Mouse (Mus musculus): Measurements from ENCODE around the gene Gab2.
A peak's percentile ranks its signal among the peaks of the same experiment; 100 is the strongest.

Gene Gab2

DNA sequence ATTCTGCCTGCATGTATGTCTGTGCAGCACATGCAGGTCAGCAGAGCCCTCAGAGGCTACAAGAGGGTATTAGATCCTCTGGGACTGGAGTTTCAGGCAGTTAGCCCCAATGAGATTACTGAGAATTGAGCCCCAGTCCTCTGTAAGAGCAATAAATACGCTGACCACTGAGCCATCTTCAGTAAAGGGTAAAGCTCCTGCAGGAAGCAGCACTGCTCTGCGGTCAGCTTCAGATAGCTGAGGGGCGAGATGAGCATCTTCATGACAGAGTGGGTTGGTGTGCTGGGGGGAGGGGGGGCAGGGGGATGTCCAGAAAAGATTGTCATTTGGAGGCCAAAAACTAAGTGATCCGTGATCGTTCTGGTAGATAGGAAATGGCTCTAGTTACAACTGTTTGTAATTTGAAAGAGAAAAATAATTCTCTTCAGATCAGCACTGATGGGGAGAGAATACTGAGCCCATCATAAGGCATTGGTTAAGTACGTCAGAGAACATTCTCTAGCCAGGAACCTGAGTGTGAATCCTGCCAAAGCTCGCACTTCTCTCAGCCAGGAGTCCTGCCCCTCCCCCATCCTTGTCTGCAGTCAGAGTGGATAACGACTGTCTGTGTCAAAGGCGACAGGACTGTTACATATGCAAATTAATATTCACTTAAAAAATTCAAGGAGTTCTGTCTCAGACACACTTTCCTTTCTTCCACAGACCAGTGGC is 264.9 kb downstream of the Gab2 start:
- DNase-seq (ENCODE audit: low read depth): no peak

DNA sequence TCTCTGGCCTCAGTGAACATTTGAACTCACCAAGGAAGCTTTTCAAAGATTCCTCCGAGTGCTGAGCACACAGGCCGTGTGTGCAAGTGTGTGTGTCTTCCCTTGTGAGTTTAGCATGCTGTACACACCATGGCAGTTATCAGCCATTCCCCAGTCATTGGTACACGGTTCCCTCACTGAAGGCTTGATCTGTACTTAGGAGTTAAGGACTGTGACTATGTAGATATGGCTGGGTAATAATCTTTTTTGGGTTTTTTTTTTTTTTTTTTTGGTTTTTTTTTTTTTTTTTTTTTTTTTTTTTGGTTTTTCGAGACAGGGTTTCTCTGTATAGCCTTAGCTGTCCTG is 265.4 kb downstream of the Gab2 start:
- no peak for DNase-seq (ENCODE audit: low read depth)

DNA sequence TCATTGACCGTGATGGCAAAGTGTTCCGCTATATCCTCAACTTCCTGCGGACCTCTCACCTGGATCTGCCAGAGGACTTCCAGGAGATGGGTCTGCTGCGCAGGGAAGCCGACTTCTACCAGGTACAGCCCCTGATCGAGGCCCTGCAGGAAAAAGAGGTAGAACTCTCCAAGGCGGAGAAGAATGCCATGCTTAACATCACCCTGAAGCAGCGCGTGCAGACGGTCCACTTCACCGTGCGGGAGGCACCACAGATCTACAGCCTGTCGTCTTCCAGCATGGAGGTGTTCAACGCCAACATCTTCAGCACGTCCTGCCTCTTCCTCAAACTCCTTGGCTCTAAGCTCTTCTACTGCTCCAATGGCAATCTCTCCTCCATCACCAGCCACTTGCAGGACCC is 266.1 kb downstream of the Gab2 start:
- no peak for DNase-seq (ENCODE audit: low read depth)

DNA sequence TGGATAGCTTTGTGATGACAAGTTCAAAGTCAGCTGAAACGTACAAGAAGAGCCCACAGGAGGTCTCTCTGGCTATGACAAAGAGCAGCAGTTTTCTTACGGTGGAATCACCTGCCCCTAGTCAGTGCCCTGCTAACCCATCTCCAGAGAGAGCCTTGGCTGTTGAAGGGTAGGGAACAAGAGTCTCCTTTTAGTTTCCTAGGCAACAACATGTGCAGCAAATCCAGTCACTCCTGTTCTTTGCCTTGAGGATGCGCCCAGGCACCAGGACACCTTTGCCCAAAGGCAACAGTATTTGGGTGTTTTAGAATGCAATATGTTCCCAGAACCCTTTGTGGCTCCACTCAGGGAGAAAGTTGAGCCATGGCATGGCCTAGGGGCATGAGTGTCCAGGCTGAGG is 266.9 kb downstream of the Gab2 start:
- DNase-seq (ENCODE audit: low read depth): no peak

DNA sequence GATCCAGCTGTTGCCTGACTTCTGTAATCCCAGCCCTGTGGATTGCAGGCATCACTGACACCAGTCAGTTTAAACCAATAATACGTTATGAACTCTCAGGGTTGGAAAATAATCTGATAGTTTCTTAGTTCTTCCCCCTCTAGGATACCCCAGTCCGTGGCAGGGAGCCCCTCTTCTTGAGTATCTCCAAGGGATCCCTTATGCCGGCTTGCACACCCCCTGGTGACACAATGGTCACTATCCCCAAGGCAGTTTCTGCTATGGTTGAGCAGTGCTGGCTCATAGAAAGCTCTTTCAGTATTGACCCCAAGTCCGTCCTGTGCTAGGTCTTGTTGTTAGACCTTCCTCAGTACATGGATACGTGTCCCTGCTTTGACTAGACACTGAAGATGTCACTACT is 267.4 kb downstream of the Gab2 start:
- DNase-seq (ENCODE audit: low read depth): no peak

DNA sequence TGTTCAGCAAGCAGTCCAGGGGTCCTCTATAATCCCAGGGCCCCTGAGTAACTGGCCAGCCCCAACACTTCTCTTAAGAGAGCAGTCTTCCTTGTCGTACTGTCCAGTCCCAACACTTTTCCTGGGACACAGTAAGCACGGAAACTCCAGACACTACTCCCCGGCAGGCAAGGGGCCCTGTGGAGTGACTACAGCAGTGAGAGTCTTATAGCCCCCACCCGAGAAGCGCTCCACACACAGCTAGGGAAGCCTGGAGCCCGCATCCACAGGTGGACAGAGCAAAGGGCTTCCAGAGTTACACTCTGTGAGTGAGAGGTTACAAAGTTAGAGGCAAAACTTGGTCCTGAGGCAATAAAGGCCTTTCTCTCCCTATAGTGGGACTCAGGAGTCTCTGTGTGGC is 268.1 kb downstream of the Gab2 start:
- DNase-seq (ENCODE audit: low read depth): no peak

DNA sequence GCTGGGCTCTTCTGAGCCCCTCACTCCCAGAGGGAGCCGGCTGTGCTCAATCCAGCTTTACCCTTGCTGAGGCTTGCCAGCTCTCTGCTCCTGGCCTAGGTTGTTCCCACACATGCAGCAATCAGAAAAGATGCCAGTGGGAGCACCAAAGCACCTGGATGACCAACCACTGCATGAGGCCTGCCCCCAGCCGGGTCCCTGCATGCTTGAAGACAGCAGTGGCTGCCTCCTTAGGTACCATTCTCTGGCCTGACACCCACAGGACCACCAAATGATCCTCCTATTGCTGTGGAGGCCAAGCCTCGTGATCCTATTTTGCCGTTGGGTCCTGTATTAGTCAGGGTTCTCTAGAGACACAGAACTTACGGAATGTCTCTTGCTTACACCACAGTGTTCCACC is 269.5 kb downstream of the Gab2 start:
- no peak for DNase-seq (ENCODE audit: low read depth)

DNA sequence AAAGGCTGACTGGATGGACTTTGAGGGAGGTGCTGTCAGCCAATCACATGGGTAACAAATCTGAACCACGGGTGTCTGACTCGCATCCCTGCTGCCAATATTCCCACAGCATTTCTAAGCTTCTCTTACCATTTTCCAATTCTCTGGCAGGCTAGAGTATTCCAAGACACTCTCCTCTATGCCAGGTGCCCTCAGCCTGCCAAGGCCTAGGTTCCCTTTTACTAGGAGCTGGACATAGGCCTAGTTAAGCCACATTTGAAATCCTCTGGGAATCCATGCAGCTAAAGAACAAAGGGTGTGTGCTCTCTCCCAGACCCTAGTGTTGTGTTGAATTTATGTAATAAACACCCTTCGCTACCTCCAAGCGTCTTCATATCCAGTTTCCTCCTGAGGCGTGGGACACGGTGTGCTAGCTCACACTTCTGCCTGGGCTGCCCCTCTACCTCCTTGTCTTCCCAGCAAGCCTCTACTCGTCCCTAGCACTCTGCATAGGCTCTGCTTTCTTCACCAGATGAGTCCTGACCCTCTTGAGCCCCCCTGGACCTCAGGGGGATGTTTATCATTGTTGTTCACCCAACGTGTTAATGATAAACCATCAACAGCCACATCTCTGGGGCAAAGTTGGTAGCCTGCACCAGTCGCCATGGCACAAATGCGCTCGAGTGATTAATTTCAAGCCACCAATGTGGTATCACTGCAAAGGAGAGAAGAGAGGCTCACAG is 270.6 kb downstream of the Gab2 start:
- DNase-seq (ENCODE audit: low read depth): peak; percentile 17

DNA sequence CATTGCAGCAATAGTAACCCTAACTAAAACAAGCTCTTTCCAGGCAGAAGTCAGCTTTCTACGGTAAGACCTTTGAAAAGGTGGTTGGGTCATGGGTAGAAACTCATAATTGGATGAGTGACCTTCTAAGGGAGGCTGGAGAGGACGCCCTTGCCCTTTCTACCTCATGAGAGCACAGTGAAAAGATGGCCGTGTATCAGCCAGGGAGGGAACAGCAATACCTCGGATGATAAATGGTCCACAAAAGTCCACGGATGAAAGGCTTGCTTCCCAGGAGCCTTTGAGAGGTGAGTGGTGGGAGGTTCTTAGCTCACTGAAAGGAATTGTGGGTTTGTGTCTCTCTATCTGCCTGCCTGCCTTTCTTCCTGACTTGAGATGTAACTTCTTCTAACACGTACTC is 272.0 kb downstream of the Gab2 start:
- DNase-seq (ENCODE audit: low read depth): no peak

DNA sequence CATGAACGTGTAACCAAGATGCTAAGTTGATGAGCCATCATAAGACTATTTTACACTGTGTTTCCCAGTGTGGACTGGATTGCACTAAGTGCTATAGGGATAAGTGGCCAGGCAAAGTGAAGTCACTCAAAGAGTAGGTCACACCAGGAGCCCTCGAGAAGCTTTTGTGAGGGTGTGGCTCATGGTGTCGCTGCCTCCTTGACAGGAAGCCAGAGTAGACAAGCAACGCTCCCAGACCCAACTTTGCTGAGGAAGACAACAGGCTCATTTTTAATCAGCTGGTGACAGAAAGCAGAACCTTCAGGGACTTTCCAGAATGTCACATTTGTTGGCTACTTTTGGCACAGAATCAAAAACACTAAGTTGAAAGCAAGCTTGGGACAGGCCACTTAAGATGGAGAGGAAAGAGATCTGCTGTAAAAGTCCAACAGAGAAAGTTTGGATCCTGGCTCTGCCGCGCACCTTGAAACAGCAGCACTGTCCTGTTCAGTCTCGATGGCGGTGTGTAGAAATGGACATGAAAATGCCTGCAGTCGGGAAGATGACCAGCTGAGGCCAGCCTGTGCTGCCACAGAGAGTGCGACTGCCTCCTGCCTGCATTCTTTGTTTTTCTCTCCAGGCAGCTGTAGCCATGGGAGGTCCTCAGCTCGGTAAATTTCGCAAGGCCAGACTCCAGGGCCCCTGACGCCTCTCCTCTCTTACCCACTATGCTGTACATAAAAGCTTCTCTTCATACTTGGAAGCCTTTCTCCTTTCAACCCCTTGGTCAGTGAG is 273.9 kb downstream of the Gab2 start:
- peak; percentile 28 for DNase-seq (ENCODE audit: low read depth)

DNA sequence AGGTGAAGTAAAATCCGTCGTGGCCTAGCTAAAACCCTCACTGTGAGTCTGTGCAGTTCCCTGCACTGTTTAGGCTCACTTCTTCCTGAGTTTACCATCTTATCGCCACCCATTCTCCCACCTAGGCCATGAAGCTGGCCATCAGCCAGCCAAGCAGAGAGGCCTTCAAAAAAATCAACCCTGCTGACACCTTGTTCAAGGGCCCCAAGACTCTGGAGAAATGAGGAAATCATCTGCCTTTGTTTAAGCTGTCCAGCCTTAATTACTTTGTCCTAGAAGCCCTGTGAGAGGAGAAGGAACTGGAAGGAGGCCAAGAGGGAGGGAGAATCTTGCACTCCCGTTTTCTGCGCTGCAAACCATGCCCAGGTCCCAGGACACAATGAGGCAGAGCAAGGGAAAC is 274.9 kb downstream of the Gab2 start:
- DNase-seq (ENCODE audit: low read depth): peak; percentile 7

DNA sequence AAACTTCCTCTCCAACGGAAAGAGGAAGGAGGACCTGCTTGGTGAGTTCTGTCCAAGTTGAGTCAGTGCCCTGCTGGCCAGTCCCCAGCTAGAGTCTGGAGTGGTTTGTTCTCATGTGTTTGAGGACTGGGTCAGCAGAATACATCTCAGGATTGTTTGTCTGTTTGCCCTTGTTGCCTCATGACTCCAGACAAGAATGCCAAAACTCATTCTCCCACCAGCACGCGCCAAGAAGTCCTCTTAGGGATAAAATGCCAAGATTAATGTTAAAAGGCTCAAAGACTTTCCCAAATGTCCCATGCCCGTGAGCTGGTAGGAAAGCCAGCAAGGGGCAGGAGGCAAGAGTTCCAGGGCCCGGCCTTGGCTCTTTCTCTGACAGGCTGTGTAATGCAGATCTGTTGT is 275.5 kb downstream of the Gab2 start:
- DNase-seq (ENCODE audit: low read depth): peak; percentile 67

DNA sequence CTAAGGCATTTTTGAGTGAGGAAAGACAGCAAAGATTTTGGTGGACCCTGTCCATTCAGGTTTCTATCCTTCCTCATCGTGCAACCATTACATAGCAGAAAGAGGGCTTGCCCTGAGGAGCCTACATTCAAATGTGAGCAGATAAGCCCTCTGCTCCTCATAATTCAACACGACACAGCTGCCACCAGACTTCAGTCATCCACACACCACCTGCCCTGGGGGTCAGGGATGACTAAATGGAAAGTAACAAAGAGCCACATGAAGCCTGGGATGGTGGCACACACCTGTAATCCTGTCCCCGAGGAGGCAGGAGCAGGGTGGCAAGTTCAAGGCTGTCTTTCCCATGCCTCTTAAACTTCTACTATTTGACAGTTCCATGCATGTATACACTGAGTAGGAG is 276.5 kb downstream of the Gab2 start:
- no peak for DNase-seq (ENCODE audit: low read depth)

DNA sequence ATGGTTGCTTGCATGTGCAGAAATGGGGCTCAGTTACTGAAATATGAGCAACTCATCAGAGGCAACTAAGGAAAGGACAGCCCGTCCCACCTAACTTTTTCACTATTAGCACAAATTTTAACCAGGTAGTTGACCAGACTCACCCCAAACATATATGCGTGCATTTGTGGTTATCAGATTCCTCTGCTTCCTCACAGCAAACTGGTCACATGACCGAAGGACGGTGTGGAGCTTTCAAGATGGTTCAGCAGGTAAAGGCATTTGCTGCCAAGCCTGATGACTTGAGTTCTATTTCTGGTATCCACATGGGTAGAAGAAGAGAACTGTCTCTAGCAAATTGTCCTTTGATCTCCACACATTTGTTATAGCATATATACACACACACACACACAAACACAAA is 277.0 kb downstream of the Gab2 start:
- no peak for DNase-seq (ENCODE audit: low read depth)

Data from NIH3T3 (cell line).